Mouse (Mus musculus) T-cell, adult 2 months (primary cell): ENCODE measurements at regions not wholly inside any gene's neighbourhood (a gene's known extent, or its start where the extent isn't known, plus 50 kb on each side); places are given as distances from the start of the nearest gene placed in this dataset.

Experiments
- DNase-seq: peaks from one replicate; pipeline ENCODE4 v3.0.0; 2022; ENCODE audit warnings: low spot score

- DNase-seq, result no peak
These were observed 180.2 kb downstream of the Wdr11 start for GRCm38 (mm10) chr7:129771876-129772275.

- no peak for DNase-seq
These were observed 181.1 kb downstream of the Wdr11 start for GRCm38 (mm10) chr7:129772540-129773331.

GRCm38 (mm10) chr7:129774261-129774861 lies 182.7 kb downstream of the Wdr11 start:
- peak; percentile 28 for DNase-seq

DNA sequence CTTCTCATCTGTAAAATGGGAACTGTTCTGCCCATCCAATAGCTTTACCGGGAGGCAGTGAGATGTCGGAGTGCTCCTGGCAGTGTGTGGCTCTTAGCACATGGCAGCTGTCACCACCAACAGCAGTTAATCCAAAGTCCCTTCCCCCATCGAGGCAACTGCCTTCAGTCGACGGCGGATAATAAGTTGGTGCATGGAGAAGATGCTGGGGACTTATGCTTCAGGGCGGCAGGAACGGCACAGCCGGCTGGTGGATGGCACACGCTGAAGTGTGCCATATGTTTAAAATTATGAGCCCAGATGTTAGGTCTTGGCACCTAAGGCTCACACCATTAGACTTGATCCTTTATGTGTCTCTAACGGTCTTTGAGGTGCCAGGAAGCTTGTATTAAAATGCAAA lies 183.5 kb downstream of the Wdr11 start:
- no peak for DNase-seq

DNA sequence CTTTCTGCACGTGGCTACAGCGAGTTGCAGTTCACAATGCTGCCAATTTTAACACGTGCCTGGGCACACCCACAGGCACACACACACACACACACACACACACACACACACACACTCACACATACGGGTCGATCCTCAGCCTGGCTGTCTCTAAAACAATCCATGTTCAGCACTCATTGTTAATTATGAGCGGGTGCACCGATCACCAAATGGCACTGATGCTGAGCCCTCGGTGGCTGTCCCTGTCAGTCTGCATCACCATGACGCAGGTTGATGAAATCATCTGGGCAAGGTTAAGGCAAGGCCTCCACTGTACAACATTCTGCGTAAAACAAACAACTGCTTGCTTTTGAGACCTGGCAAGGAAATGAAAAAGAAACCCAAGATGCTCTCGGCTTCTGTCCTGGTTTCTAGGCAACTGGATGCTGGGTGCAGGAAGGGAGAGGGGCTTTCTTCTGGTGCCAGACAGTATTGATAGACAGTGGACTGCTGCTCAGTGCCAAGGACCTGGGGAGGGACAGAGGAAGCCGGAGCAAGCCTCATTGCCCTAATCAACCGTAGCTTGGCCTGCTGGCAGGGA lies 187.3 kb downstream of the Wdr11 start:
- no peak for DNase-seq

DNA sequence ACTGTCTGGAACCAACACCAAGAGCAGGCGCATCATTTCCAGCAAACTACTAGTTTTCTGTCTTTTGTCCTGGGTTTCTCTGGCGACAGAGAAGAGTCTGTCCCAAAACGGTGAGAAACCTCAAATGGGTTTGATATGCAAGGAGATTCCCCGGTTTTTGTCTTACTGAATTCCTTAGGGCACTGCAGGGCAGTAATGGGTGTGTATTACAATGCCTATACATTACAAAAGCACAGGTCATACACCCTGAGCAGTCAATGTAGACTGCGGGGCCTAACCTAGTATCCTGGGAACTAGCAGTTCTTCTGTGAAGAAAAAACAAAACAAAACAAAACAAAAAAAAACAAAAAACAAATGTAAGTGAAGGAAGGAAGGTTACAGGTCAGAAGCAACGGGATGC lies 188.3 kb downstream of the Wdr11 start:
- DNase-seq, result no peak

- no peak for DNase-seq
These were observed 190.1 kb downstream of the Wdr11 start for GRCm38 (mm10) chr7:129781756-129782155.

- no peak for DNase-seq
These were observed 193.3 kb downstream of the Wdr11 start for GRCm38 (mm10) chr7:129784966-129785365.

DNA sequence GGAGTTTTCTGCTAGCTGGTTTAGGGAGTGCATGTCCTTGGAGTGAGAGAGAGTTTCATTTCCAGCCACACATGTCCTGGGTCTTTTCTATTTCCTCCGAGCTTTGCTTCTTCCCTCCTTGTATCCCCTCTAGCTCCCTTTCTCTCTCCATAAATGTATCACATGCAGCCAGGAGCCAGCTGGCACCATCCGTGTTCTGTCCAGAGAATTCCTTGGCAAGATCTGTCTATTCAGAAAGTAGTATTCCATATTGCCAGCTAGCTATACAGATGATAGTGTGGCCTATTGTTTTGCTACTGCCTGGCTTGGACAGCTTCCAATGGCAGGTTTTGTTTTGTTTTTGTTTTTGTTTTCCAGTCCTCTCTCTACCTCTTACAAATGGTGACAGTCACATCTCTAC lies 195.3 kb downstream of the Wdr11 start:
- DNase-seq, result no peak

DNA sequence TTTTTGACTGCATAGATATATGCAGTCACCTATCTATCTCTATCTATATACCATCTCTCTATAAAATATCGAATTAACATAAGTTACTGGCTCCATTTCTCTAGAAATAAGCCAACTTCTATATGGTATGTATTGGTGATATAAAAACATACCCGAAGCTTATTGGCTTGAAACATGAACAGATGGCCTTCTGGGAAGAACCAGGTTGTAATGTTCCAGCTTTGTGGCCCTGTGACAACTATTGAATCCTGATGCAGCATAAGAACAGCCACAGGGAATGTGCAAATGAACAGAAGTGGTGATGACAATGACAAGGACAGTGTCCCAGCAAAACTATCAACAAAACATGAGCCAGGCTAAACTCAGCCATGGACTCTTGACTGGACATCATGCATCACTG lies 196.1 kb downstream of the Wdr11 start:
- DNase-seq, result no peak

DNA sequence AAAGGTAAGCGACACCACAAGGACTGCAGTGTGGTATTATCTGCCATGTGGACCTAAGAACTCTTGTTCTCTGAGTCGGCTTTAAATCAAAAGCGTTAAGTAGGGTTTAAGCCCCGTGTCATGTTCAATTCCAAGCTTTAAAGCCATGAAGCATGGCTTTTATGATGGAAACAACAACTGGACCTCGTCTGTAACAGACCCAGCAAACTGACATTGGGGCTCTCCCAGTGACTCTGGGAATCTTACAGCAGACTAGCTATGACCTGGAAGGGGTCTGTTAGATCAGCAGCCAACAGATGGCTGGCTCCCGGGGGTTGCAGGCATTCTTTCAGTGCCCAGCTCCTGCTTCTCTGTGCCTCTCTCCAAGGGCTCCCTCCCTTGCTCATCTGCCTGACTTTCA lies 197.8 kb downstream of the Wdr11 start:
- DNase-seq, result no peak

- no peak for DNase-seq
These were observed 199.2 kb downstream of the Wdr11 start for GRCm38 (mm10) chr7:129790590-129791449.

- no peak for DNase-seq
These were observed 199.8 kb downstream of the Wdr11 start for GRCm38 (mm10) chr7:129791450-129791820.

DNA sequence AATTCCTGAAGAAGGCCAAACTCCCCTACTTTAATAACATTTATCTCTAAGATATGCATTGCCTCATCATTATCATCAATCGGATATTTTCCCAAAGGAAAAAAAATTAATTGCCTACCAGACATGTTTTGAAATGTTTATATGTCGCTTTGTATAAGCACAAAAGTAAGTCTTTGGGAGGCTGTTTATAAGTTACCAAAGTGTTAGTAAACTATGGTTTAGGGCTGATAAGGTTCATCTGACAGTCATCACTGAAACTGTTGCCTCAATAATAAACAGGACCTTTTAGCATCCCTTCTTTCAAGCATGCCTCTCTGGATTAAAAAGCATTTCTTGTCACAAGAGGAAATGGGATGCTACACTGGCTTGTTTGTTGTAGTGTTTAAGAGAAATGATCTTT lies 202.1 kb downstream of the Wdr11 start:
- DNase-seq, result no peak

DNA sequence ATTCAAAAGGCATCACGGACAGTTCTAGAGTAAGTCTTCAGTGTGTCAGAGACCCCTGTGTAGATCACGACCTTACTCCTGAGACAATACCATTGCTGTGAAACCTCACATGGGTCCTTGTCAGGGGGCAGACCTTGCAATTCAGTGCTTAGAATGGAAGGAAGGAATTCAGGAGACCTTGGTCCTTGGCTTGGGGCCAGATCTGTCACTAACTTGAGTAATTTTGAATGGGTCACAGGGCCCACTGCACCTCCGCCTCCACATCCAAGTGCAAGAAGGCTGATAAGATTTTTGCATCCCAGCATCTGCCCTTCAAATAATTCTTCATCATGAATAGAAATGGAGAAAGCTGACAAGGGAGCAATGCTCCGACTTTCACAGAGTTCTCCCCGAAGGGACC lies 202.6 kb downstream of the Wdr11 start:
- no peak for DNase-seq

GRCm38 (mm10) chr7:129798525-129798924 lies 206.9 kb downstream of the Wdr11 start:
- DNase-seq, result no peak

- DNase-seq, result no peak
These were observed 208.8 kb downstream of the Wdr11 start for GRCm38 (mm10) chr7:129800461-129800867.

DNA sequence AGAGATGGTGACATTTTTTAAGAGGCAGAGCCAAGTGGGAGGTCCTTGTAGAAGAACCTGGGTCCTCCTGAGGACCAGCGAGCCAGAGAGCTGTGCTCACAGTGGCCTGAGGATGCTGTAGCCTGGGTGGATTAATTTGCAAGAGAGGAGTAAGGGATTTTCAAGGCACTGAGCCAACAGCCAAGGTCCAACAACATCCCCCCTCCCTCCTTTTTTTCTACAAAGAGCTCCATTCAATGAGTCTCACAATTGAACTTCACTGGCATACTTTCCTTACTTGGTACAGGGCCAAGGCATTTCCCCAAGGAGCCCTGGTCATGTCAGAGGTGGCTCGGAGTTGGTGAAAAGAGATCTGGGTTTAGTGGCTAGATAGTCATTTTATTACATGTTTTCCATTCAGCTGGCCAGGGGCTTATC lies 209.8 kb downstream of the Wdr11 start:
- DNase-seq, result no peak

- no peak for DNase-seq
These were observed 210.5 kb downstream of the Wdr11 start for GRCm38 (mm10) chr7:129802168-129802567.

DNA sequence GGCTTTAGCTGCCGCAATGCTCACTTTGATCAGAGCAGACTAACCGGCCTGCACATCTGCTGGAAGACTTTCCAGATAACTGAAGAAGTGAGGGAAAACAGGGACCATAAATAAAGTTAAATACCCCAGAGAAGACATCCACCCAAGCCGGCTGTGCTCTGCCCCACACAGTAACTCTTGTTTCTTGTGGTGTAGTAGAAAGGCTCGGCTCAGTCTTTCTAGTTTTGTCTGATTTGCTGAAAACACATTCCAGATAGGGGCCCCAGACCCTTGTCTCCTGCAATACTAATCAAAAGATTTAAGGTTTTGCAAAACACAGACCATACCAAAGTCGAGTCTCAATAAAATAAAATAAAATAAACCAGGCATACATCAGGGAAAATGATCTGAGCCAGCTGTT lies 213.7 kb downstream of the Wdr11 start:
- no peak for DNase-seq

- DNase-seq, result no peak
These were observed 218.5 kb downstream of the Wdr11 start for GRCm38 (mm10) chr7:129810141-129810540.

DNA sequence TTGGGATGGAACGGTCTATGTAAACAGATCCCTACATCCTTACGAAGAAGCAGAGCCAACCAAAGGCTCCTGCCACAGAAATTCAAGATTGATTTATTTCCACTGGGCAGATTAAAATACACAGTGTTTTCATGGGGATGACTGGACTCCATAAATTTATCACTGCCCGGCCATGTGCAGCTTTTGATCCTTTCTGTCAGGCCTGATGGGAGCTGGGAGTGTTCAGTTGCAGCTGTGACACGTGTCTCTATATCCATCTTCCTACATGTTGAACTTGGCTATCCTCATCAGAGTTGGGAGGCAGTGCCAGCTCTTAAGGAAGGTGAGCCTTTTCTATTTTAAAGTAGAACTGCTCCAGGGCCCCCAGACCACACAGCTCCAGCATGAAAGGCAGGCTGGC lies 218.9 kb downstream of the Wdr11 start:
- DNase-seq, result no peak
